Mouse (Mus musculus): ENCODE results near the gene Atad2b.
A peak's percentile ranks its signal among the peaks of the same experiment; 100 is the strongest.
"Not testable (repeated sequence)": the region's sequence is repeated elsewhere in the genome, so short reads cannot be mapped to it uniquely, and the experiment has no call there.

Atad2b gene

GRCm38 (mm10) chr12:4911716-4912115, 5.4 kb upstream of the Atad2b start:
- DNase-seq (ENCODE audit: low spot score) = no peak

DNA sequence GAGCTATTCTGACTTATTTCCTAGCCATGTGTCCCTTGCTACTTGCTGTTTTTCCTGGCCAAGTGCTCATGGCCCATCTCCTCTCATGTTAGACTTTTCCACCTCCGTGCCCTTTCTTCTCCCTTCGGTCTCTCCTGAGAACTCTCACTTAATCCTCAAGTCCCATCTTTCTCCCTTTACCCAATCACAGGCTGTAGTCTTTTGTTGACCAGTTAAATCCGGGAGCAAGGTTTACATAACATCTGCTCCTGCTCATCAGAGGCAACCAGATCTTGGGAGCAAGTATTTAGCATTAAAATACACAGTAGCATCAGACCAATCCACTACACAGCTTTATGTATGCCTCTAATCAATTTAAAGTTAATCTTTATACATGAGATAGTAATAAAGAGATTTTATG, 2.7 kb upstream of the Atad2b start:
- DNase-seq (ENCODE audit: low spot score) = no peak

DNA sequence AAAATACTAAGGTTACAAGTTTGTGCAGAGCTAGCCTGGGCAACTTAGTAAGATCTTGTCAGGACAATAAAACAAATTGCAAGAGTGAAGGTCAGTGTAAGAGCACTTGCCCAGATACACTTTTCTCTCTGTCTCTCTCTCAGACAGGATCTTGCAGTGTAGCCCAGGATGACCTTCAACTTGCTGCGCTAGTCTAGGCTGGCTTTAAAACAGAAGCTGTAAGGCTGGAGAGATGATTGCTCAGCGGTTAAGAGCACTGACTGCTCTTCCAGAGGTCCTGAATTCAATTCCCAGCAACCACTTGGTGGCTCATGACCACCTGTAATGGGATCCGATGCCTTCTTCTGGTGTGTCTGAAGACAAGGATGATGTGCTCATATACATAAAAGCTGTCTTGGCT, 2.2 kb upstream of the Atad2b start:
- no peak for DNase-seq (ENCODE audit: low spot score)

GRCm38 (mm10) chr12:4917805-4918591, 845 bp downstream of the Atad2b start:
- DNase-seq (ENCODE audit: low spot score) = peak; percentile 47

DNA sequence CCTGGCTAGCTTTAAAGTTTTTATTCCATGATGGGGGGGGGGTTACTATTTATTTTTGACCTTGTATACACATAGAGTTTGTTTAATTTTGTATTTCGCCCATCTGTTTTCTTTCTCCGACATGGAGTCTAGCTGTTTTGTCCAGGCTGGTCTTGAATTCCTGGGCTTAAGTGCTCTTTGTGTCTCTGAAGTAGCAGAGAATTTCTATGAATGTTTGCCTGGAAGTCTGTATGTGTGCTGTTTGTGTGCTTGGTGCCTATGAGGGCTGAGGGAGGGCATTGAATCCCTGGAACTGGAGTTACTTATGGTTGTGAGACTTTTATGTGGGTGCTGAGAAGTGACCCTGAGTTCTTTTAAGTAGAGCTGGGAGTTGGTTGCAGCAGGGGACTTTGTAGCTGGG, 11.0 kb downstream of the Atad2b start:
- DNase-seq (ENCODE audit: low spot score) = no peak

- no peak for DNase-seq (ENCODE audit: low spot score)
Observed at GRCm38 (mm10) chr12:4930820-4931548, 13.8 kb downstream of the Atad2b start.

- DNase-seq (ENCODE audit: low spot score) = no peak
Observed at GRCm38 (mm10) chr12:4952272-4952671, 35.1 kb downstream of the Atad2b start.

GRCm38 (mm10) chr12:4953156-4953555, 36.0 kb downstream of the Atad2b start:
- DNase-seq (ENCODE audit: low spot score) = peak; percentile 40

GRCm38 (mm10) chr12:4972939-4973338, 55.8 kb downstream of the Atad2b start:
- DNase-seq (ENCODE audit: low spot score) = peak; percentile 86

- no peak for DNase-seq (ENCODE audit: low spot score)
Observed at GRCm38 (mm10) chr12:4978324-4978723, 61.2 kb downstream of the Atad2b start.

- no peak for DNase-seq (ENCODE audit: low spot score)
Observed at GRCm38 (mm10) chr12:4996981-4997380, 79.8 kb downstream of the Atad2b start.

DNA sequence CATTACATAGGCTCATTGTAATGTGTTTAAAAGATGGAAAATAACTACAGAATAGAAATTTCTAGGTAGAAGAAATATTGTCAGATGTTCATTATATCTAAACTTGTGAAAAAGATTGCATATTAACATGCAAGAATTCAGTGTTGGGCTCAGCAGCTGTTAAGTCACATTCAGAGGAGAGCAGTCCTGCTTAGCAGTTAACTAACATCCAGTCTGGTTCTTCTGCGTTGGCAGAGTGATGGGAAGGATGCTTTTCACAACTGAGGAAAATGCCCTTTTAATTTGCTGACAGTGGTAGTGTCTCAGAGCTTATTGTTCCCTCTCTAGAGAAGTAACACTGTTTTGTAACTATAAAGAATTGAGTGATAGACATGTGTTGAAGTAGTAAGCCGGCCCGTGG, 88.2 kb downstream of the Atad2b start:
- no peak for DNase-seq (ENCODE audit: low spot score)

- not testable (repeated sequence) for DNase-seq (ENCODE audit: low spot score)
Observed at GRCm38 (mm10) chr12:5005776-5006175, 88.6 kb downstream of the Atad2b start.

GRCm38 (mm10) chr12:5008638-5009037, 91.5 kb downstream of the Atad2b start:
- DNase-seq (ENCODE audit: low spot score) = not testable (repeated sequence)

DNA sequence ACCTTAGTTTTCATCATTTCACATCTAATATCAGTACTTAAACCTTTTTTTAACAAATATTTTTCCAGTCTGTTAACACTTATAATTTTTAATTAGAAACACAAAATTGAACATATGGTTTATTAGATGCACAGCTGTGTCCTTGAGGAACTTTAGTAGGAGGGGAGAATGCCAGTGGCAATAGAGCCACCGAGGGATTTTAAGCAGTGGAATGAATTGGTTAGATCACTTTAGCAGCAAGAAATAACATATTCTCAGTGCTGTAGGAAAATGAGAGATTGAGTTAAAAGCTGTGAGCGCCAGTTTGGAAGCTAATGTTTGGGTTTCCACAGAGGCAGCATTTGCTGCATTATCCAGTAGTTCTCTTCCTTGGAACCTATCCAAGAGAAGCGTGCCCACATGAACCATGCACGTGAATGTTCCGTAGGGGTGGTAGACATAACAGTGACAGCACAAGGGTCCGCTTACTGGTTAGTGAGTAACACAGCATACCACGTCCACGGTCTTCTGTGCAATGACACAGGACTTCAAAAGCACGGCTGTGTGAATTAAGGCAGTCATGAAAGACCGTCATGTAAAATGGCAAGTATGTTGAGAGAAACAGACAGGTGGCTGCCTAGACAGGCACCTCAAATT, 108.2 kb downstream of the Atad2b start:
- DNase-seq (ENCODE audit: low spot score) = peak; percentile 17

GRCm38 (mm10) chr12:5029035-5029434, 111.9 kb downstream of the Atad2b start:
- DNase-seq (ENCODE audit: low spot score) = no peak

DNA sequence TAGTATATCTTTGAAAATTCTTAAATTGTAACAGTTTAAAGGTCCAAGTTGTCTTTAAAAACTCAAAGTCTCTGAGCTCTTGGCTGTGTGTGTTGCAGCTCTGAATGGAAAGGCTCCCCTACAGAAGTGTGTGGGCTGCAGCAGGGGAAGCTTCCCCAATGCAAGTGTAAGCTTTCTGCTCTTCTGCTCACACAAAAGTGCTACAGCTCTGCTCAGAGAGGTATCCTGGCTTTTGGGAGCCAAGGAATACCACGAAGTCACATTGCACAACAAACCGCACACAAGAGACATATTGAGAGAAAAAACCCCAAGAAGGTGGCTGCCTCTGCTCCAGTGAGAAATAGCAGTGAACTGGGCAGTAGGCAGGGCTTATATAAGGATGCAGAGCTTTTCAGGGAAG, 120.9 kb downstream of the Atad2b start:
- no peak for DNase-seq (ENCODE audit: low spot score)

DNA sequence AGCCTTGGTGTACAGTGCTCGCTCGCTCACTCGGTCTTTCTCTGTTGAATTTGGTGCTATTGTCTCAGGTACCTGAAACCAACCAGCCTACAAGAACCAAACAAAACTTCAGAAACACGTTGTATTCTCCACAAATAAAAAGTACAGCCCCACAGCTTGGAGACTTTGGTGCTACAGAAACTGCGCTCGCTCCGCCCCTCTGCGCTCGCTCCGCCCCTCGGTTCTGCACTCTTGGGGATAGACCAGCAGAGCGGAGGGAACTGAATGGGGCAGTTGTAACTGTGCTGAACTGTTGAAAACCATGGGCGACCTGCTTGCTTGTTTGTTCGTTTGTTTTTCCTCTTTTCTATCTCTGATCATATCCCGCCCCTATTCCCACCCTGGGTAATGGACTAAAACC, 127.0 kb downstream of the Atad2b start:
- DNase-seq (ENCODE audit: low spot score) = no peak

DNA sequence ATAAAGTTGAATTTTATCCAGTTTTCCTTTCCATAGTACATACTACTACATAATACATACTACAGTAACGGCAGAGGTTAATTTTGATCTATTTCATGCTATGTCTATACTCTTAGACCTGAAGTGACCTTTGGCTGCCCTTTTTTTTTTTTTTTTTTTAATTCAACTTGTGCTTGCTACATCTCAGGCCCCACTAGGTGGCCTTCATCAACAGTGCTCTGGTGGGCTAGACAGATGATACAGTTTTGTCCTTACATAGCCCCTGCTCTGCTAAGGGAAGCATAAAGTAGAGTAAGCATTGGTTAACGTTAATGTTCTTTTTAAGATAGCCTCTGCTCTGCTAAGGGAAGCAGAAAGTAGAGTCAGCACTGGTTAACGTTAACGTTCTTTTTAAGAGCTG, 131.0 kb downstream of the Atad2b start:
- no peak for DNase-seq (ENCODE audit: low spot score)

- no peak for DNase-seq (ENCODE audit: low spot score)
Observed at GRCm38 (mm10) chr12:5067590-5067989, 150.4 kb downstream of the Atad2b start.

DNA sequence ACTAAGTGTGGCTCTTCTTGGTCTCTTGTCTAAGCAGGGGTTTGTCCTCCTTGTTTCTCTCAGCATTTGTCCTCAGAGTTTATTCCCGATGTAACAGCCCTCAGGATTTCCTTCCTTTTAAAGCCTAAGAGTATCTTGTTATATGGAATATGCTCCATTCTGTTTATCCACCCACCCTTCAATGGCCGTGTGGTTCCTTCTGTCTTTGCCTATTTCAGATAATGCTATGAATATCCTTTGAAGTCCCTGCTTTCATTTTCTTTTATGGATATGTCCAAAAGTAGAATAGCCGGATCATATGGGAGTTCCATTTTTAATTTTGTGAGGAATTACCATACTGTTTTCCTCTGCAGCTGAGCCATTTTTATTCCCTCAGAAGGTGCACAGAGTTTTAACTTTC, 153.0 kb downstream of the Atad2b start:
- DNase-seq (ENCODE audit: low spot score) = no peak

DNA sequence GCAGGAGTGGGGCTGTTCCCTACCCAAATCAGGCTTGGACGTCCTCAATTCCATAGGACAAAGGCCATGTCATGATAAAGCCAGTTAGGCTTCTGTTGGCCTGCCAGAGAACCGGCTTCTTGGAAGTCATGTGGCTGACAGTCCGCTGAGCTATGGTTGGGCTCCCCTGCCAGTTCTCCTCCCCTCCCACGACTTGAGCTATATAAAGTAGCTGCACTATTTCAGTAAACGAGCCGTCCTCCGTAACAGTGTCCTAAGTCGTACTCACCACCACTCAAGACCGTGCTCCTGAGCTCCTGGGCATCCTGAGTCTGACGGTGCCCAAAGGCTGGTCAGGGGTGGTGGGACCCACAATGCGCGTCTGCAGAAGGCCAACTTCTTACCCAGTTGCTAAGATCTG, 156.0 kb downstream of the Atad2b start:
- no peak for DNase-seq (ENCODE audit: low spot score)

DNA sequence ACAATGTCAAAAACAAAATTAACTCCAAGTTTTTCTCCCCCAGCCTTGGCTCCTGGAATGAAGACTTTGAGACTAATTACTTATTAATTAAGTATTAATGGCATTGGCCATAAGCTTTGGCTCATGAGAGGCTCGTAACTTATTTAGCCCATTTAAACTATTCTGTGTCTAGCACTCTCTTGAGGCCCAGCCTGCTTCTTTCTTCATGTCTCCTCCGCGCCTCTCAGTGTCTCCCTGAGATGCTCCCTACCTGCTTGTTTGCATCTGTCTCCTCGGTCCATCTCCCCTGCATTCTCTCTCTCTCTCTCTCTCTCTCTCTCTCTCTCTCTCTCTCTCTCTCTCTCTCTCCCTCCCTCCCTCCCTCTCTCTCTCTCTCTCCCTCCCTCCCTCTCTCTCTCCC, 164.3 kb downstream of the Atad2b start:
- DNase-seq (ENCODE audit: low spot score) = no peak

All from layer of hippocampus, adult 11-12 months (tissue).